Mouse (Mus musculus) heart, adult 10 weeks (tissue): ENCODE data around the gene Zfp687. TPM values are rescaled to one million over a fixed set of nuclear protein-coding genes. Genes with fewer than 3 reads are reported as not detected.

Experiments used
- polyA plus RNA-seq: library from polyadenylated mRNA; stranded (reverse); fragments of 350-450 nt; fragmentation: Illumina TruSeq; extraction: RNeasy Lipid Tissue Mini Kit (QIAGEN cat#74804); gene quantifications from one replicate; pipeline ENCODE4 v1.2.3, GENCODE M21; 2014; ENCODE audit warnings: low read depth, low replicate concordance

The Zfp687 gene
- polyA plus RNA-seq = 9.7 TPM

GRCm38 (mm10) chr3:95015337-95015872 lies at the start of gene Zfp687:
Gene Zfp687 (minus strand): TSS chr3:95015448.

GRCm38 (mm10) chr3:95042166-95042837 lies 27.1 kb upstream of the Zfp687 start, which contains the start of gene Psmd4:
Gene Psmd4 (minus strand): TSS chr3:95042614.

GRCm38 (mm10) chr3:94974528-94975422 lies 40.5 kb downstream of the Zfp687 start, which contains the start of gene Pi4kb:
Gene Pi4kb (plus strand): TSS chr3:94974731.

Other genes starting within 250 kb of the Zfp687 start
- 0.42 TPM for gene Cgn, start 229.0 kb downstream of the Zfp687 start, polyA plus RNA-seq
- gene Pogz, start 177.9 kb downstream of the Zfp687 start, polyA plus RNA-seq = 12.5 TPM
- 214 TPM for gene Psmb4, start 128.5 kb downstream of the Zfp687 start, polyA plus RNA-seq
- 210 TPM for gene Selenbp1, start 82.4 kb downstream of the Zfp687 start, polyA plus RNA-seq
- gene Rfx5, start 61.4 kb downstream of the Zfp687 start, polyA plus RNA-seq = 4.9 TPM
- gene Pi4kb, start 40.7 kb downstream of the Zfp687 start, polyA plus RNA-seq = 25.4 TPM
- gene Psmd4, start 27.2 kb upstream of the Zfp687 start, polyA plus RNA-seq = 157 TPM
- gene Pip5k1a, start 91.5 kb upstream of the Zfp687 start, polyA plus RNA-seq = 15.0 TPM
- gene Vps72, start 95.6 kb upstream of the Zfp687 start, polyA plus RNA-seq = 37.4 TPM
- gene Tmod4, start 109.0 kb upstream of the Zfp687 start, polyA plus RNA-seq = 31.7 TPM
- 55.1 TPM for gene Scnm1, start 118.6 kb upstream of the Zfp687 start, polyA plus RNA-seq
- 8.4 TPM for gene Lysmd1, start 118.6 kb upstream of the Zfp687 start, polyA plus RNA-seq
- 2.9 TPM for gene Tnfaip8l2, start 126.9 kb upstream of the Zfp687 start, polyA plus RNA-seq
- gene Sema6c, start 145.0 kb upstream of the Zfp687 start, polyA plus RNA-seq = 9.7 TPM
- 15.5 TPM for gene Gabpb2, start 202.5 kb upstream of the Zfp687 start, polyA plus RNA-seq
- gene Cdc42se1, start 213.3 kb upstream of the Zfp687 start, polyA plus RNA-seq = 18.5 TPM
- gene Mllt11, start 216.7 kb upstream of the Zfp687 start, polyA plus RNA-seq = 10.0 TPM
- gene Gm128, start 226.2 kb upstream of the Zfp687 start, polyA plus RNA-seq = not detected
- not detected for gene Bnipl, start 235.7 kb upstream of the Zfp687 start, polyA plus RNA-seq